Mouse (Mus musculus): Measurements from ENCODE around the gene Chml.

GRCm38 (mm10) chr1:175701145-175701544 is 8.4 kb upstream of the Chml start:
- TF ChIP-seq CTCF (IDR thresholded peaks at IDR 0.05; ENCODE audit: low read depth, low read length) (no peak), POLR2A (IDR thresholded peaks at IDR 0.05; ENCODE audit: extremely low read depth, insufficient read depth, low read length) (no peak)
